16 mouse cellular contexts compared by ENCODE assay signal in the genomic region with DNA sequence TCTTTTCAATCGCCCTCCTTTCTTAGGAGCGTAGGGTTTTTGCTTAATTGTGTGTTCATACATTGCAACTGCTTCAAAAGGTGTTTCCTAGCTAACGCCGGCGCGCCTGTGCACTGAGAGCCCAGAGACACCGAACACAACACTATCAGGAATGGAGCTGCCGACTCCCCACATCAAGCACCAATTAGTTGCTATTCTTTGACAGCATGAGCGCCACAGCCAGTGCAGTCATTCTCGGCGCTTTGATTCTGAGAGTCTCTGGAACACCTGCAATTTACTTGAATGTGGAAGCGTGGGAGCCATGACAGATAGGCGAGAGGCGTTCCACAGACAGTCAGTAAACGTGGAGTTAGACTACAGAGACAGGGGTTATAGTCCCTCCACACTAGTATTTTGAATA. TPM values are rescaled to one million over a fixed set of nuclear protein-coding genes. Genes with fewer than 3 reads are reported as not detected.
A peak's percentile ranks its signal among the peaks of the same experiment; 100 is the strongest.
DNase-seq lines count a peak whose midpoint lies in the region; ATAC-seq lines count a peak whose summit lies in the region.
"Had no signal": no experiment of that assay in that cellular context is flagged by ENCODE, and none has a peak within 500 bp of the region (broad histone marks: within the 10 kb centered on the region; RNA-seq: fewer than 3 reads in every experiment).

No protein-coding gene starts in this region.

- H3K27me3 ChIP-seq in forebrain, embryonic 14.5 days (replicated peaks; ENCODE audit: control insufficient read depth, insufficient read depth, low read length): no peaks in the 10 kb centered on the region
- H3K27me3 ChIP-seq in forebrain, embryonic 10.5 days (ENCODE audit: poor library complexity, severe bottlenecking): 0 out of 2 replicates have a peak, but pooled peaks cover 4% of the 10 kb centered on the region
- H3K27me3 ChIP-seq in heart, embryonic 15.5 days: no peaks in the 10 kb centered on the region
- no peaks in the 10 kb centered on the region for H3K27me3 ChIP-seq in midbrain, embryonic 15.5 days (replicated peaks)
- no peaks in the 10 kb centered on the region; the same call in 1 of the 2 replicates for H3K27me3 ChIP-seq in midbrain, embryonic 13.5 days
- H3K27me3 ChIP-seq: CH12.LX; liver, embryonic 15.5 days had no signal

- no peak overlapping the region for H3K4me2 ChIP-seq in forebrain, embryonic 14.5 days (ENCODE audit: low read length)
- no peak overlapping the region for H3K4me2 ChIP-seq in heart, embryonic 15.5 days
- H3K4me2 ChIP-seq in midbrain, embryonic 15.5 days: no peak overlapping the region
- no peak overlapping the region for H3K4me2 ChIP-seq in midbrain, embryonic 13.5 days (replicated peaks)
- H3K4me2 ChIP-seq: hindbrain, embryonic 14.5 days; liver, embryonic 15.5 days had no signal

- H3K9ac ChIP-seq in forebrain, embryonic 14.5 days (ENCODE audit: low read length): no peak overlapping the region
- no peak overlapping the region for H3K9ac ChIP-seq in heart, embryonic 15.5 days
- H3K9ac ChIP-seq in midbrain, embryonic 15.5 days: no peak overlapping the region
- H3K9ac ChIP-seq in midbrain, embryonic 13.5 days (replicated peaks): no peak overlapping the region
- H3K9ac ChIP-seq: hindbrain, embryonic 14.5 days; liver, embryonic 15.5 days had no signal

- intact Hi-C loops in heart, postnatal 10 days (cut with DNase I): no loop called here

- ATAC-seq in forebrain, embryonic 14.5 days: peak; percentile 50; the same call in 1 of the 2 replicates
- no peak for ATAC-seq in heart, embryonic 15.5 days (replicated peaks; ENCODE audit: insufficient number of reproducible peaks, insufficient read depth, low FRiP score, low read depth)
- peak; percentile 42; the same call in 1 of the 2 replicates for ATAC-seq in midbrain, embryonic 15.5 days (replicated peaks)
- no peak for ATAC-seq in midbrain, embryonic 13.5 days

- no peaks in the 10 kb centered on the region for H3K36me3 ChIP-seq in forebrain, embryonic 14.5 days (ENCODE audit: control insufficient read depth, insufficient read depth, low read length)
- no peaks in the 10 kb centered on the region for H3K36me3 ChIP-seq in forebrain, embryonic 10.5 days (replicated peaks)
- H3K36me3 ChIP-seq in heart, embryonic 15.5 days: no peaks in the 10 kb centered on the region
- no peaks in the 10 kb centered on the region for H3K36me3 ChIP-seq in midbrain, embryonic 15.5 days (replicated peaks)
- H3K36me3 ChIP-seq in midbrain, embryonic 13.5 days: no peaks in the 10 kb centered on the region
- H3K36me3 ChIP-seq: liver, embryonic 15.5 days had no signal

- H3K4me1 ChIP-seq in forebrain, embryonic 14.5 days (ENCODE audit: control insufficient read depth, insufficient read depth, low read length): no peaks in the 10 kb centered on the region
- peaks cover 18% of the 10 kb centered on the region for H3K4me1 ChIP-seq in forebrain, embryonic 10.5 days
- H3K4me1 ChIP-seq in heart, embryonic 15.5 days (replicated peaks): peaks cover 13% of the 10 kb centered on the region
- peaks cover 5% of the 10 kb centered on the region for H3K4me1 ChIP-seq in midbrain, embryonic 15.5 days
- peaks cover 12% of the 10 kb centered on the region for H3K4me1 ChIP-seq in midbrain, embryonic 13.5 days (replicated peaks)
- H3K4me1 ChIP-seq: liver, embryonic 15.5 days had no signal

- H3K9me3 ChIP-seq in forebrain, embryonic 14.5 days (replicated peaks; ENCODE audit: control insufficient read depth, low read length): no peaks in the 10 kb centered on the region
- H3K9me3 ChIP-seq in forebrain, embryonic 10.5 days: 0 out of 2 replicates have a peak, but pooled peaks cover 3% of the 10 kb centered on the region
- no peaks in the 10 kb centered on the region for H3K9me3 ChIP-seq in heart, embryonic 15.5 days (replicated peaks)
- no peaks in the 10 kb centered on the region for H3K9me3 ChIP-seq in midbrain, embryonic 15.5 days
- H3K9me3 ChIP-seq in midbrain, embryonic 13.5 days: no peaks in the 10 kb centered on the region
- H3K9me3 ChIP-seq: liver, embryonic 15.5 days had no signal

- H3K4me3 ChIP-seq in forebrain, embryonic 14.5 days (ENCODE audit: low read depth, low read length): no peak overlapping the region
- no peak overlapping the region for H3K4me3 ChIP-seq in forebrain, embryonic 10.5 days
- H3K4me3 ChIP-seq in heart, embryonic 15.5 days: no peak overlapping the region
- no peak overlapping the region for H3K4me3 ChIP-seq in midbrain, embryonic 15.5 days
- H3K4me3 ChIP-seq in midbrain, embryonic 13.5 days (replicated peaks): no peak overlapping the region
- H3K4me3 ChIP-seq: liver, embryonic 15.5 days had no signal

- WGBS in forebrain, embryonic 14.5 days: 81% methylated on average over 15 of the region's 15 CpGs
- 94% methylated on average over 15 of the region's 15 CpGs for WGBS in forebrain, embryonic 10.5 days
- 88% methylated on average over 15 of the region's 15 CpGs for WGBS in heart, embryonic 15.5 days
- WGBS in midbrain, embryonic 15.5 days: 77% methylated on average over 15 of the region's 15 CpGs
- WGBS in midbrain, embryonic 13.5 days: 86% methylated on average over 15 of the region's 15 CpGs

- no peak overlapping the region for H3K27ac ChIP-seq in forebrain, embryonic 14.5 days (ENCODE audit: low read depth, low read length)
- H3K27ac ChIP-seq in forebrain, embryonic 10.5 days: no peak overlapping the region
- H3K27ac ChIP-seq in heart, embryonic 15.5 days: peak overlapping the region; percentile 57; the same call in 1 of the 2 replicates
- H3K27ac ChIP-seq in midbrain, embryonic 15.5 days: no peak overlapping the region
- H3K27ac ChIP-seq in midbrain, embryonic 13.5 days: no peak overlapping the region
- H3K27ac ChIP-seq: hindbrain, embryonic 14.5 days; liver, embryonic 15.5 days had no signal

- peak; percentile 56 for DNase-seq in forebrain, embryonic 14.5 days (ENCODE audit: low spot score)
- no peak for DNase-seq in forebrain, embryonic 10.5 days (ENCODE audit: extremely low spot score, low spot score)
- DNase-seq in heart, postnatal 10 days: no peak
- no peak for DNase-seq in spleen, postnatal 10 days (ENCODE audit: low spot score in 2 of 2)
- DNase-seq in ovary, postnatal 14 days (ENCODE audit: low spot score): no peak

RNA-seq across cellular contexts. Expression of gene Lrrc30, which starts 4.0 kb away (rescaled TPM):
- not detected in 2 replicates for polyA plus RNA-seq in forebrain, embryonic 14.5 days (2014; fragmentation: Nextera tagmentation; extraction: Ambion mirVana)
- not detected in 2 replicates for polyA plus RNA-seq in forebrain, embryonic 10.5 days (2016; fragmentation: Nextera tagmentation; extraction: Ambion mirVana)
- polyA plus RNA-seq in heart, embryonic 15.5 days (2015; fragmentation: Nextera tagmentation; extraction: Ambion mirVana): not detected in 2 replicates
- under 1 TPM in 1 of 2 experiments, not detected in 1; 0.15 TPM for total RNA-seq in heart, postnatal 10 days (2021)
- polyA plus RNA-seq in midbrain, embryonic 15.5 days (2015; fragmentation: Nextera tagmentation; extraction: Ambion mirVana): not detected in 2 replicates
- polyA plus RNA-seq in midbrain, embryonic 13.5 days (2015; fragmentation: Nextera tagmentation; extraction: Ambion mirVana): not detected in 2 replicates
- total RNA-seq: CH12.LX; left cerebral cortex, postnatal 14 days; megakaryocyte-erythroid progenitor cell, adult 5-6 weeks had no signal
- polyA plus RNA-seq: hindbrain, embryonic 14.5 days; intestine, embryonic 16.5 days; kidney, embryonic 16.5 days; liver, embryonic 15.5 days; stomach, embryonic 14.5 days had no signal

Comparison
In these comparisons a context has a peak if more than half of its experiments do, and no peak if none do; other contexts are left out.
1. ATAC-seq: peak in forebrain, embryonic 14.5 days (single experiment) and midbrain, embryonic 15.5 days (single experiment); none in heart, embryonic 15.5 days (single experiment) and midbrain, embryonic 13.5 days (single experiment).